In genomic region chr2:174445018-174445417, GRCm38 (mm10) we compare ENCODE assay signal across 25 mouse cellular contexts. TPM values are rescaled to one million over a fixed set of nuclear protein-coding genes. Genes with fewer than 3 reads are reported as not detected.
DNase-seq lines count a peak whose midpoint lies in the region; TF ChIP-seq lines count a peak whose summit lies in the region.
"Had no signal": no experiment of that assay in that cellular context is flagged by ENCODE, and none has a peak within 500 bp of the region (broad histone marks: within the 10 kb centered on the region; RNA-seq: fewer than 3 reads in every experiment).

No protein-coding gene starts in this region.

- H3K9ac ChIP-seq in ES-E14 (ENCODE audit: insufficient read depth, low read depth, low read length, poor library complexity, severe bottlenecking): no peak overlapping the region
- H3K9ac ChIP-seq: embryonic facial prominence, embryonic 13.5 days; embryonic facial prominence, embryonic 15.5 days; forebrain, embryonic 12.5 days; forebrain, embryonic 15.5 days; forebrain, postnatal 0 days had no signal

- intact Hi-C loops in left cerebral cortex, postnatal 36 days (cut with DNase I): no loop called here

- no peak for TF ChIP-seq CTCF in C2C12 (IDR thresholded peaks at IDR 0.05; ENCODE audit: control insufficient read depth, insufficient read depth, insufficient read length)

- H3K36me3 ChIP-seq in C2C12 (ENCODE audit: control insufficient read depth, insufficient read depth) (no peaks in the 10 kb centered on the region), ES-E14 (ENCODE audit: control insufficient read depth, insufficient read depth, low read length, poor library complexity, severe bottlenecking) (no peaks in the 10 kb centered on the region), myocyte (ENCODE audit: control insufficient read depth, insufficient read depth) (no peaks in the 10 kb centered on the region)
- H3K36me3 ChIP-seq: embryonic facial prominence, embryonic 13.5 days; embryonic facial prominence, embryonic 15.5 days; forebrain, embryonic 10.5 days; forebrain, embryonic 12.5 days; forebrain, embryonic 15.5 days had no signal

- H3K79me2 ChIP-seq in C2C12 (ENCODE audit: control insufficient read depth, insufficient read depth): no peaks in the 10 kb centered on the region
- no peaks in the 10 kb centered on the region for H3K79me2 ChIP-seq in myocyte (ENCODE audit: control insufficient read depth, insufficient read depth)

- no peaks in the 10 kb centered on the region for H3K79me3 ChIP-seq in C2C12 (ENCODE audit: low read depth)

- no peaks in the 10 kb centered on the region for H3K4me1 ChIP-seq in ES-E14 (ENCODE audit: control insufficient read depth in 2 of 2, insufficient read depth in 2 of 2, low read length in 2 of 2, poor library complexity in 1 of 2)
- H3K4me1 ChIP-seq: forebrain, embryonic 15.5 days had no signal

- no peak for TF ChIP-seq POLR2A in myocyte (IDR thresholded peaks at IDR 0.05; ENCODE audit: insufficient read length, low read depth)

- no peak overlapping the region for H3K4me2 ChIP-seq in myocyte (ENCODE audit: low read depth)
- H3K4me2 ChIP-seq: embryonic facial prominence, embryonic 13.5 days; embryonic facial prominence, embryonic 15.5 days; forebrain, embryonic 12.5 days; forebrain, embryonic 15.5 days had no signal

- H3K4me3 ChIP-seq in C2C12 (ENCODE audit: insufficient read depth, poor library complexity, severe bottlenecking) (no peak overlapping the region), ES-E14 (ENCODE audit: insufficient read depth in 1 of 2, low read depth in 1 of 2, low read length in 2 of 2, poor library complexity in 1 of 2, severe bottlenecking in 1 of 2) (no peak overlapping the region), myocyte (no peak overlapping the region)
- H3K4me3 ChIP-seq: embryonic facial prominence, embryonic 13.5 days; embryonic facial prominence, embryonic 15.5 days; erythroblast, embryonic 14.5 days; forebrain, embryonic 10.5 days; forebrain, embryonic 12.5 days; forebrain, embryonic 15.5 days had no signal

- no peak overlapping the region for H3K27ac ChIP-seq in ES-E14 (ENCODE audit: insufficient read depth, low read depth, low read length, poor library complexity, severe bottlenecking)
- H3K27ac ChIP-seq: embryonic facial prominence, embryonic 13.5 days; embryonic facial prominence, embryonic 15.5 days; forebrain, embryonic 10.5 days; forebrain, embryonic 12.5 days; forebrain, embryonic 15.5 days had no signal

- H3K27me3 ChIP-seq in C2C12 (ENCODE audit: control insufficient read depth, insufficient read depth, insufficient read length): no peaks in the 10 kb centered on the region
- H3K27me3 ChIP-seq in myocyte (ENCODE audit: control insufficient read depth, insufficient read depth, insufficient read length): no peaks in the 10 kb centered on the region
- H3K27me3 ChIP-seq: embryonic facial prominence, embryonic 13.5 days; embryonic facial prominence, embryonic 15.5 days; forebrain, embryonic 12.5 days; forebrain, embryonic 15.5 days had no signal

- H3ac ChIP-seq in C2C12 (ENCODE audit: control insufficient read depth, insufficient read length, low read depth) (no peak overlapping the region), myocyte (ENCODE audit: control insufficient read depth, insufficient read length) (no peak overlapping the region)

- DNase-seq in 3T3-L1 (ENCODE audit: low read depth, low spot score) (peak; percentile 46), ES-E14 (ENCODE audit: low read depth, low spot score) (no peak)
- DNase-seq in left cerebral cortex, postnatal 36 days (ENCODE audit: low spot score in 2 of 2): no peak
- no peak for DNase-seq in Muller cell, postnatal 12 days (ENCODE audit: inconsistent ontology term)
- no peak for DNase-seq in urinary bladder, adult 18-20 months (ENCODE audit: low spot score in 2 of 2)
- DNase-seq: adrenal gland, adult 2 months; adrenal gland, postnatal 10 days; adrenal gland, postnatal 25 days; B cell, adult 2 months; cerebellum, adult 11 months; cerebellum, adult 18-20 months; cerebellum, adult 8-10 months; cerebellum, adult 9-11 months; cerebellum, postnatal 14 days; cerebellum, postnatal 36 days; embryo, embryonic 11 days; forebrain, postnatal 0 days had no signal

- H3K9me3 ChIP-seq in ES-E14 (ENCODE audit: control insufficient read depth, insufficient read depth, low read depth, low read length): no peaks in the 10 kb centered on the region
- H3K9me3 ChIP-seq: embryonic facial prominence, embryonic 13.5 days; embryonic facial prominence, embryonic 15.5 days; forebrain, embryonic 10.5 days; forebrain, embryonic 12.5 days; forebrain, embryonic 15.5 days had no signal

- in situ Hi-C loops in ES-E14 (cut with MboI; ENCODE audit: low sequenced_read_pairs in 2 of 2, unreplicated experiment in 2 of 2): no loop called here

TF ChIP-seq in C2C12, 6 proteins besides CTCF, POLR2A, EP300 and RAD21:
- no peak for TF ChIP-seq MYOG (IDR thresholded peaks at IDR 0.05; ENCODE audit: control insufficient read depth, extremely low read depth, insufficient read length)
- TF ChIP-seq MAX (IDR thresholded peaks at IDR 0.05): no peak
- TF ChIP-seq FOSL1 (IDR thresholded peaks at IDR 0.05; ENCODE audit: insufficient read depth, low read length, poor library complexity, severe bottlenecking): peak; percentile 20
- TF ChIP-seq CEBPB (IDR thresholded peaks at IDR 0.05; ENCODE audit: low read depth): no peak
- TF ChIP-seq MYOD1 (IDR thresholded peaks at IDR 0.05; ENCODE audit: control insufficient read depth, insufficient read length, low read depth): peak; percentile 41
- no peak for TF ChIP-seq USF1 (IDR thresholded peaks at IDR 0.05; ENCODE audit: low read depth)
TF ChIP-seq in C2C12: peak in this region for 2.

TF ChIP-seq in ES-E14, 5 proteins besides CTCF, POLR2A, EP300 and RAD21:
- 0 out of 2 replicates have a peak, but pooled peaks have one; percentile 4 for TF ChIP-seq ZNF384 (IDR thresholded peaks at IDR 0.05; ENCODE audit: low read depth, low read length)
- TF ChIP-seq ZC3H11A (IDR thresholded peaks at IDR 0.05; ENCODE audit: borderline replicate concordance, low read depth, low read length): no peak

TF ChIP-seq in myocyte, 11 proteins besides CTCF, POLR2A, EP300 and RAD21:
- TF ChIP-seq REST (IDR thresholded peaks at IDR 0.05; ENCODE audit: insufficient read depth, insufficient read length): no peak
- TF ChIP-seq POLR2AphosphoS2 (IDR thresholded peaks at IDR 0.05; ENCODE audit: insufficient read length, low read depth): no peak
- no peak for TF ChIP-seq CEBPB (IDR thresholded peaks at IDR 0.05; ENCODE audit: insufficient read depth, poor library complexity, severe bottlenecking)
- peak in 2 of 3 experiments; percentile 17 to 33 for TF ChIP-seq MYOD1 (IDR thresholded peaks at IDR 0.05; ENCODE audit: control insufficient read depth in 1 of 3, insufficient read length in 2 of 3, low read depth in 2 of 3)
TF ChIP-seq in myocyte: peak in this region for 1.

RNA-seq across cellular contexts. Expression of gene Tubb1, which starts 5.5 kb away (rescaled TPM):
- polyA plus RNA-seq in C2C12 (2012; fragmentation: generic; extraction: Trizol) (not detected), myocyte (2012; fragmentation: generic; extraction: Trizol) (not detected)
- total RNA-seq in ES-E14 (2012; rRNA removed): 0.18 TPM in 1 of 2 replicates, not detected in the other
- under 1 TPM in 1 of 2 experiments, not detected in 1; 0.22 TPM for total RNA-seq in left cerebral cortex, postnatal 36 days (2021)

RNA-seq across cellular contexts. Expression of gene Ctsz, which starts 6.2 kb away (rescaled TPM):
- polyA plus RNA-seq in C2C12 (2012; fragmentation: generic; extraction: Trizol) (188 TPM), myocyte (2012; fragmentation: generic; extraction: Trizol) (244 TPM)
- 207 and 324 TPM in 2 replicates for total RNA-seq in ES-E14 (2012; rRNA removed)
- total RNA-seq in left cerebral cortex, postnatal 36 days (2021): 10 to 100 TPM; 29.9 to 35.9 TPM

RNA-seq across cellular contexts. Expression of gene Atp5e, which starts 18.9 kb away (rescaled TPM):
- polyA plus RNA-seq in C2C12 (2012; fragmentation: generic; extraction: Trizol) (827 TPM), myocyte (2012; fragmentation: generic; extraction: Trizol) (1,160 TPM)
- 37.4 and 44.3 TPM in 2 replicates for total RNA-seq in ES-E14 (2012; rRNA removed)
- 100 to 1,000 TPM; 278 to 343 TPM for total RNA-seq in left cerebral cortex, postnatal 36 days (2021)

RNA-seq across cellular contexts. Expression of gene Prelid3b, which starts 27.9 kb away (rescaled TPM):
- polyA plus RNA-seq in C2C12 (2012; fragmentation: generic; extraction: Trizol) (90.0 TPM), myocyte (2012; fragmentation: generic; extraction: Trizol) (81.4 TPM)
- 52.4 and 63.4 TPM in 2 replicates for total RNA-seq in ES-E14 (2012; rRNA removed)
- total RNA-seq in left cerebral cortex, postnatal 36 days (2021): 10 to 100 TPM; 48.0 to 50.3 TPM

RNA-seq across cellular contexts. Expression of gene Nelfcd, which starts 29.4 kb away (rescaled TPM):
- polyA plus RNA-seq in C2C12 (2012; fragmentation: generic; extraction: Trizol): 60.0 TPM
- total RNA-seq in ES-E14 (2012; rRNA removed): 63.8 and 83.0 TPM in 2 replicates
- polyA plus RNA-seq in myocyte (2012; fragmentation: generic; extraction: Trizol): 47.9 TPM
- 10 to 100 TPM; 48.9 to 49.0 TPM for total RNA-seq in left cerebral cortex, postnatal 36 days (2021)
